Mouse (Mus musculus): Measurements from ENCODE around the gene Jund.

DNA sequence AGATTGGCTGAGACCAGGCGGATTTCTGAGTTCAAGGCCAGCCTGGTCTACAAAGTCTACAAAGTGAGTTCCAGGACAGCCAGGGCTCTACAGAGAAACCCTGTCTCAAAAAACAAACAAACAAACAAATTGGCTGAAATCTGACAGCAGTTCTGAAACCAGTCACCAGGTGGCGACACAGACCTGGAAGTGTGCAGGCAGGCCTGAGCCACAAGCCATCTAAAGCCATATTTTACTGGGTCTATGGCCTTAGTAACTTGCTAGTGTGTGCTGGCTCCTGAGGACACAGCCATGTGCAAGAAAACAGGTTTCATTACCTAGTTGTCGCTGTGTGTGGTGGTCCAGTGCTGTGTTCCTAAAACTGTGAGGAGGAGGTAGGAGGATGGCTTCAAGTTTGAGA lies 22.0 kb downstream of the Jund start:
- TF ChIP-seq POLR2A (IDR thresholded peaks at IDR 0.05; ENCODE audit: insufficient read depth, low read depth, low read length) (no peak), EP300 (IDR thresholded peaks at IDR 0.05; ENCODE audit: insufficient read depth, low read depth, low read length) (peak; percentile 97), CTCF (IDR thresholded peaks at IDR 0.05) (peak; percentile 99)

Data from heart, adult 2 months (tissue).